Mouse (Mus musculus) frontal cortex, postnatal 10 days (tissue): Measurements from ENCODE around the gene Vmn2r88.
"Not testable (repeated sequence)": the region's sequence is repeated elsewhere in the genome, so short reads cannot be mapped to it uniquely, and the experiment has no call there.

Experiments
- DNase-seq, 2 experiments: peaks; one replicate each; pipeline ENCODE4 v3.0.0; 2022; ENCODE audit warnings: low spot score in 2 of 2, mixed read lengths in 1 of 2

Gene Vmn2r88

DNA sequence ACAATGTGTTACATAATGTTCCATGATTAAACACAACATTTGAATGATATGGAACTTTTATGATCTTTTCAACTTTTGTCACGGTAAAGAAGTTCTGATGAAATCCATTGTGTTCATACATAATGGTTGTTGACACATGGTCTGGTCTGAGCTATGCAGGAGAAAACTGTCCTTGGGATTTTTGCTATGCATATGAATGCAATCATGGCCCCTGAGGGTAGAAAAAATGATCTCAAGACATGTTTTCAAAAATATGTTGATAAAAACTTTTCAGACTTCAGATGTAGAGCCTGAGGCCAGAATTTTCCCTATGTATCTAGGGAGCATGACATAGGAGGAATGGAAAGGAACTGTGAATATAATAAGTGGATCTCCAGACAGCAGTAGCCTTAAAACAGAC is at the start of gene Vmn2r88:
Gene Vmn2r88 (plus strand): TSS at position 301 of the 400 bp plus-strand sequence.
- no peak for DNase-seq

DNA sequence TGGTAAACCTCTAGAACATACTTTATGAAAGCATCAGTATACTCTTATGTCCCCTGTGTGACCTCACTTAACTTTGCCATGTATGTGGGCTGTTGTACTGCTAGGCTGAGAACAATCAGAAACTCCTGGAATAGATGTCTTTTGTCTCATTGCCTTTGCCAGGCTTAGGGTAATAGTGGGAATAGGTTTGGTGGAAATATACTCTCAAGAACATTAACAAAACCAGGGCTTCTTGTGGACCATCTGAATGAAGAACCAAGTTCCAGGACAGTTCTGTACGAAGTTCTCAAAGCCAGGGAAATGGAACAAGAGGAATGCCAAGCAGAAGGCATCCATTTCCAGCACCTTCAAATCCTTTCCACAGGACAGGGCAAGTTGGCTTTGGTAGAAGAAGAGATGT is 49.2 kb upstream of the Vmn2r88 start, which contains the start of gene Gm7247:
Gene Gm7247 (plus strand): TSS at position 301 of the 400 bp plus-strand sequence.
- no peak for DNase-seq

DNA sequence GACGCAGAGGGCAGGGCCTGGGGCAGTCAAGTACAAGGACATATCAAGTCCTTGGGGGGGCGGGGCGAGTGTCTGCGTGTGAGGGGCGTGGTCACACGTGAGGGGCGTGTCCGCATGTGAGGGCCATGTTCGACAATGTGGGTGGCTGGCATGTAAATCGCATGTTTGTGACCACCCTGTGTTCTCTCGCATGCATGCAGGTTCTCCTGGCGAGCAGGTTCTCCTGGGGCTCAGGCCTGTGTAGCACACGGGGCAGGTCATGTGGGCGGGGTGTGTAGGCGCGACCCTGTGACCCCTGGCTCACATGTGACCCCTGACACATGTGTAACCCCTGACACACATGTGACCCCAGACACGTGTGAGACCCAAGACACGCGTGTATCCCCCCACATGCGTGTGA is 27.8 kb upstream of the Vmn2r88 start:
- no peak for DNase-seq

DNA sequence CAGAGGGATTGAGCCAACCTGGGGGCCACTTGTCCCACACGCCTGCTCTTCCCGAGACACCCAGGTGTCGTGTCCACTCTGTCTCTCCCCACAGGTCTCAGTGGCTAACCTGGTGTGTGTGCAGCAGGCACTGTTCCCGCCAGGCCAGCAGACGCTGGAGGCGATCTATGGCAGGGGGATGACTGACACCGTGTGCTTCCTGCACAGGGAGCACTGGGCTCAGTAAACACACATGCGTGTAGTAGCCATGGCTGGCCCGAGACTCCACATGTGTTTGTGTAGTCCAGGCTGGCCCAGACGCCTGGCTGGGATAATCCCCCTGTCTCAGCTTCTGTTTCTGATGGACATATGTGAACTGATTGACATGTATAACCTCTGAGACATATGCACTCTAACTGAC is 26.3 kb upstream of the Vmn2r88 start:
- DNase-seq: no peak

DNA sequence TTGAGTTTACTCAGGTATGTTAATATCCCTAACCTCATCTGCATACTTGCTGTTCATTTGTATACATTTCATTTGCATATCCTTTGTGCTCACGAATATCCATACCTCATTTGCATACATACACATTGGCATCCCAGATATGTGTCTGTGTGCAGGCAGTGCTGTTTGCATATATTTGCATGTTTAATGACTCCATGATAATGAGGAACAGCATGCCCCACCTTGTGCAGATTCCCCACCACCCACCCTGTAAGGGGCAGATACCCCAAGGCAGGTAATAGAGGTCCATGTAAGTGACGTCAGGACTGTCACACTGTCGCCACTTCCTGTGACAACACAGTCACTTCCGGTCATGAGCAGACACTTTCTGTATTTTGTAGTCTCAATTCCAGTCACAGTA is 24.9 kb upstream of the Vmn2r88 start:
- DNase-seq: no peak

DNA sequence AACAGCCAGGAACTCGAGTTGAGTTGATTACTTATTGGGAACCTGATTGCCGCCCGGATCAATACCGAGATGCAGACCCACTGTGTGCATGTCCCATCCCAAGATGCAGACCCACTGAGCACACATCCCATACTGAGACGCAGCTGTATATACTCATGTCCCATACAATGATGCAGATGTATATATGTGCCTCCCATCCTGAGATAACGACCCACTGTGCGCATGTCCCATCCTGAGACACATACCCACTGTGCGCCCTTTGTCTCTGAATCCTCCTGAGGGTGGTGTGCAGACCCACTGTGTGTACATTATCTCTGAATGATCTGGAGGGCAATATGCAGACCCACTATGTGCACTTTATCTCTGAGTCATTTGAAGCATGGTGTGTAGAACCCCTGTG is 22.9 kb upstream of the Vmn2r88 start:
- no peak for DNase-seq

DNA sequence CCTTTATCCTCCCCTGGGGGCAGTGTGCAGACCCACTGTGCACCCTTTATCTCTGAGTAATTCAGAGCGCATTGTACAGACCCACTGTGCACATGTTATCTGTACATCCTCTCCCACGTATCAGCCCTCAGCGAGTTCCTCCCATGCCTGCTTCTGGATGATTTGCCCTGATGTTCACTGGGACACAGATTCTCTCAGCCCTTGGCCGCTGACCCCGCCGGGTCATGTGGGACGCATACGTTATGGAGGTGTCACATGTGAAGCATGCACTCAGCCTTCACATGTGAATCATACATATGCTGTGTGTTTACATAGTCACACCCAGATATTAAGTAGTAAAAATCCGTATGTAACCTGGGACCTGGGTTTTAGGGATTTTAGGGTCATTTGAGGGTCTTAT is 22.4 kb upstream of the Vmn2r88 start:
- no peak for DNase-seq

DNA sequence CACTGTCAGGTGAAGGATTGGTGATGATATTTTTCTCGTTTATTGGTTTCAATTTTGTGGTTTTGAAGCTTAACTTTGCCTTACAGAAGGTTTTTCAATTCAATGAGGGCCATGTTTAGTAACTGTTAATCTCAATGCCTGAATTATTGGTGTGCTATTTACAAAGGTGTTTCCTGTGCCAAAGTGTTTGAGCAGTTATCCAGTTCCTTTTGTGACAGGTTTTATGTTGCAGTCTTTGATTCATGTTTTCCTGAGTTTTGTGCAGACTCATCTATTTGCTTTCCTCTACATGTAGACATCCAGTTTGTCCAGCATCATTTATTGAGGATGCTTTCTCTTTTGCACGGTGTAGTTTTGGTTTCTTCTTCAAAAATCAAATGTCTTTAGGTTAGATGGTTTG is 13.3 kb downstream of the Vmn2r88 start:
- no peak for DNase-seq

DNA sequence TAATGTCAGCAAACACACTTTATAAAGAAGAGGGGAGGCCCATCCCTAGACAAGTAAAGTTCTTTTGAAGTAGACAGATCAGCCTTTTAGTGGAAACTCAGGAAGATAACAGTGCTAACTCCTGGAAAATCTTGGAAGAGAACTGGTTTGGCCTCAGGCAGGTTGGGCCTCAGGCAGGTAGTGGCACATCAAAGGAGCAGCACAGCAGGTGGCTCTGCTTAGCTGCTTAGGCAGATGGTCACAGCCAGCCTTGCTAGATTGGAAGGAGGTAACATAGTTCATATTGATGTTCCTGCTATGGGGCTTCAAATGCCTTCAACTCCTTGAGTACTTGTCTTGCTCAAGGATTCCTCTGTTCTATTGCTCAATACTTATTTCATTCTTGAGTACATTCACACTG is 19.5 kb downstream of the Vmn2r88 start:
- not testable (repeated sequence) for DNase-seq

DNA sequence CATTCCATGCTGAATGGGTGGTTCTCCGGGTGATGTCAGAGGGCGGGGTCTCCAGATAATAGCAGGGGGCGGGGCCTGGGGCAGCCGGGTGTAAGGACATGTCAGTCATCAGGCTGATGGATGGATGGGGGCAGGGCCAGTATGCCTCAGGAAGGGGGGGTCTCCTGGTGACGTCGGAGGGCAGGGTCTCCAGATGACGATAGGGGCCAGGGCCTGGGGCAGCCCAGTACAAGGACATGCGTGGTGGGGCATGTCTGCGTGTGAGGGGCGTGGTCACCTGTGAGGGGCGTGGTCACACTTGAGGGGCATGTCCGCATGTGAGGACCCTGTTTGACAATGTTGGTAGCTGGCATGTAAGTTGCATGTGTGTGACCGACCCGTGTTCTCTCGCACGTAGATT is 23.9 kb downstream of the Vmn2r88 start:
- no peak for DNase-seq

DNA sequence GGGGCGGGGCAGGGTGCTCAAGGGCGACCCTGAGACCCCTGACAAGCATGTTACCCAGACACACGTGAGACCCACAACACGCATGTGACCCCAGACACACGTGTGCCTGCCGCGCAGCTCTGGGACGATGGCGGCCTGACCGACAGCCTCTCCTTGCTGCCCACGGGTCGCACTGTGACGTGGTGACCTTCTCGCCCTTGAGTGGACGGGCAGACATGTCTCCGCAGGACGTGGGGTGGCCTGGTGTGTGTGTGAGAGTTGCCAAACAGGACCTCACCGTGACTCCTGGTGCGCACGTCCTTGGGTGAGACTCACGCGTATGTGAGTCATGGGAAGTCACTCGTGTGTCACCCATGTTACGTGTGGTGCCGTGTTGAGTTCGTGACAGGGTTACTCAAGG is 24.4 kb downstream of the Vmn2r88 start:
- no peak for DNase-seq

DNA sequence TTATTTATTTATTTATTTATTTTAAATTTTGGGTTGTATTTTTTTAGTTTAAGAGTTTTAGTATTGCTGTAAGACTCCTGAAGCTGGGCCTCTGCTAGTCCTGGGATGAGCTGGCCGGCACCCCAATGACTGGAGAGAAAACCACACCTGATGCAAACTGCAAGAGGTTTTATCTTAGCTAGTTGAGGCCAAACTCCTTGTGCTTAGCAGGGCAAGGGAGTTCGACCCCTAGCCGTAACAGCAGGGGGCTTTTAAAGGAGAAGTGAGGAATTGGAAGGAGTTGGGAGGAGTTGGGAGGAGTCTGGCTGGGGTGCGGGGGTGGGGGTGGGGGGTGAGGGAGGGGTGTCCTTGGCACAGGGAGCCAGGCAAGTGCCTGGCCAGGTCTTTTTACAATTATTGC is 28.3 kb downstream of the Vmn2r88 start:
- no peak for DNase-seq

DNA sequence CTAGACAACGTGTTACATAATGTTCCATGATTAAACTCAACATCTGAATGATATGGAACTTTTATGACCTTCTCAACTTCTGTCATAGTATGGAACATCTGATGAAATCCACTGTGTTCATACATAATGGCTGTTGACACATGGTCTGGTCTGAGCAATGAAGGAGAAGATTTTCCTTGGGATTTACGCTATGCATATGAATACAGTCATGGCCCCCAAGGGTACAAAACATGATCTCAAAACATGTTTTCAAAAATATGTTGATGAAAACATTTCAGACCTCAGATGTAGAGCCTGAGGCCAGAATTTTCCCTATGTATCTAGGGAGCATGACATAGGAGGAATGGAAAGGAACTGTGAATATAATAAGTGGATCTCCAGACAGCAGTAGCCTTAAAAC is 40.9 kb downstream of the Vmn2r88 start, which contains the start of gene Vmn2r89:
Gene Vmn2r89 (plus strand): TSS at position 301 of the 400 bp plus-strand sequence.
- not testable (repeated sequence) for DNase-seq
